Mouse (Mus musculus) left cerebral cortex, postnatal 14 days (tissue): ENCODE measurements around the gene Eif3m. TPM values are rescaled to one million over a fixed set of nuclear protein-coding genes. Genes with fewer than 3 reads are reported as not detected.

Source experiments
- DNase-seq, 2 experiments: peaks; one replicate each; pipeline ENCODE4 v3.0.0; 2021 to 2022; ENCODE audit warnings: low spot score in 2 of 2, mixed read lengths in 1 of 2
- intact Hi-C: fragments of 180-260 bp; cut with DNase I; formaldehyde crosslinking; loops from one replicate; pipeline ENCODE4 v1.15.1; 2025
- total RNA-seq, 2 experiments: library from RNA; stranded (reverse); gene quantifications; 2 replicates each; pipeline ENCODE4 v1.2.3; 2021

Gene Eif3m
- total RNA-seq, 2 experiments from 2014 or later = 86.1 to 86.5 TPM

- intact Hi-C loops = no loop called here
- DNase-seq = no peak
Observed at GRCm38 (mm10) chr2:105021256-105021655, 4.4 kb upstream of the Eif3m start.

GRCm38 (mm10) chr2:105019457-105019856, 2.6 kb upstream of the Eif3m start:
- intact Hi-C loops = no loop called here
- DNase-seq = no peak

- intact Hi-C loops = no loop called here
- DNase-seq = no peak
Observed at GRCm38 (mm10) chr2:105017802-105018201, 922 bp upstream of the Eif3m start.

- intact Hi-C loops = no loop called here
- DNase-seq = no peak
Observed at GRCm38 (mm10) chr2:105016192-105016966, 501 bp downstream of the Eif3m start.

GRCm38 (mm10) chr2:105007236-105007635, 9.6 kb downstream of the Eif3m start:
- intact Hi-C loops = no loop called here

GRCm38 (mm10) chr2:104996201-104996600, 20.7 kb downstream of the Eif3m start:
- intact Hi-C loops = no loop called here

More at GRCm38 (mm10) chr2:105007236-105007635, 9.6 kb downstream of the Eif3m start:
- DNase-seq = no peak

GRCm38 (mm10) chr2:104994436-104994835, 22.4 kb downstream of the Eif3m start:
- intact Hi-C loops = no loop called here
- DNase-seq = no peak

More at GRCm38 (mm10) chr2:104996201-104996600, 20.7 kb downstream of the Eif3m start:
- DNase-seq = no peak

GRCm38 (mm10) chr2:104988974-104989373, 27.9 kb downstream of the Eif3m start:
- no peak for DNase-seq
- intact Hi-C loops = no loop called here

- intact Hi-C loops = no loop called here
- DNase-seq = no peak
Observed at GRCm38 (mm10) chr2:104985796-104986195, 31.1 kb downstream of the Eif3m start.

- intact Hi-C loops = no loop called here
Observed at GRCm38 (mm10) chr2:104981712-104982111, 35.2 kb downstream of the Eif3m start.

GRCm38 (mm10) chr2:104964492-104964891, 52.4 kb downstream of the Eif3m start:
- intact Hi-C loops = no loop called here
- no peak for DNase-seq

More at GRCm38 (mm10) chr2:104981712-104982111, 35.2 kb downstream of the Eif3m start:
- no peak for DNase-seq

Other genes starting within 250 kb of the Eif3m start
- gene Qser1, start 200.3 kb downstream of the Eif3m start, total RNA-seq = 1 to 10 TPM; 8.8 to 9.4 TPM
- gene Prrg4, start 167.2 kb downstream of the Eif3m start, total RNA-seq = under 1 TPM; 0.49 to 0.51 TPM
- not detected for gene Ccdc73, start 149.3 kb downstream of the Eif3m start, total RNA-seq
- gene Gm11060, start 74.9 kb upstream of the Eif3m start, total RNA-seq = not detected
- under 1 TPM; 0.36 to 0.42 TPM for gene Wt1, start 109.4 kb upstream of the Eif3m start, total RNA-seq
- gene Them7, start 207.2 kb upstream of the Eif3m start, total RNA-seq = under 1 TPM in 1 of 2 experiments, not detected in 1; 0.37 TPM